Mouse (Mus musculus) left cerebral cortex, adult 9 months (tissue): Measurements from ENCODE around the gene 1110004F10Rik.

Experiments used
- DNase-seq, 2 experiments: peaks; one replicate each; pipeline ENCODE4 v3.0.0; 2022; ENCODE audit warnings: low spot score in 2 of 2

The 1110004F10Rik gene

DNA sequence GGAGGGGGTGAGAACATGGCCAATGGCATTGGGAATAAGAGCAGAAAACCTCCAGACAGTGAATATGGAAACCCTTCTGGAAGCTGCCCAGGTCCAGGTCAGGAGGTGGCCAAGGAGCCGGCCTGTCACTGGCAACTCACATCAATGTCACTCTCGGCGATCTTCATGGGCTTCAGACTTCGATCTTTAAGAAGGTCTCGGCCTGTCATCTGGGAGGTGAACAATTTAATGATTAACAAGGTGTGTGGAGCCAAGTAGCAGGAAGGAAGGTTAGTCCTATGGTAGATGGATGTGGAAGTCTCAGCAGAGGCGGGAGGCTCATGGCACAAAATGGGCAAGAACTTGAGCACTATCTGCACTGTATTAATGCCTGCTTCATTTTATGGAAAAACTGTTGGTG is 105.8 kb downstream of the 1110004F10Rik start:
- no peak for DNase-seq

DNA sequence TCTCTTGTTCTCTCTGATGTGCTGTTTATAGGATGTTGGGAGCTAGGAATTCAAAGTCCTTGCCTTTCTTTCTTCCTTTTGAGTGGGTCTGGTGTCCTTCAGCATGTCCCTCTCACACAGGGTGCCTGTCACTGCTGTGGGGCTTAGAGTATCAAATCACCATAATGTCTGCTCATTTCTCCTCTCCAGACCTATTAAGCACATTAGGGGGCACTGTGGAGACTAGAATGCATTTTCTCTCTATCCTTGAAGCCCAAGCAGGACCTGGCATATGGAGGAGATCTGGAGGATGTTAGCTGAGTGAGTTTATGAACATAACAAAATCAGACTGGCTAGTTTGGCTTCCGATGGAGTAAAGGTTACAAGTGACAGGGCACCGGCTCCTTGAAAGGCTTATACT is 107.9 kb downstream of the 1110004F10Rik start:
- DNase-seq, result no peak

GRCm38 (mm10) chr7:116149568-116149967 is 110.4 kb downstream of the 1110004F10Rik start:
- DNase-seq, result no peak

DNA sequence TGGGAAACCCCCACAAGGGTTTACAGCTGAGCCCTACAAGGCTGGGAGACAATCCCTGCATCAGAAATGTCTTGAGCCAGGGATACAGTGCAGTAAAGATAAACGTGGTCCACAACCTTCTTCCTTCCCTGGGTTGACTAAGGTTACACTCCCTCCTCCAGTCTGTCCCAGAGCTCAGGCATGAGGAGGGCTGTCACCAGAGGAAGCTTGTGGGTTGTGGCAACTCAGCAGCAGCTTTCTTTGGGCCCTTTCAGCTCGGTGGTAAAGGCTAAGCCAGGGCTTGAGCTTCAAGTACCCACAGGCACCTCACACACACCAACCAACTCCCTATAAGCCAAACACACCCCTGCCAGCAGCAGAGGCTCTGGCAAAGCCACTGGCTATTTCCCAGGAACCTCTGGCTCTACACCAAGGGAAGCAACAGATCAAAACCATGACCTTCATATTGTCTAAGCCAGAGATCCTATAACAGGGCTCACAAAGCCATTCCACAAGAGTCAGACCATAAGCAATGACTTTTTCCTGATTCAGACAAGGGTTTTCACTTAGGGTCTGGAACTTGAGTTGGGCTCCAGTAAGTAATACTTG is 114.7 kb downstream of the 1110004F10Rik start:
- no peak for DNase-seq
